Mouse (Mus musculus) embryonic fibroblast, embryonic 13.5 days (primary cell): ENCODE results near the gene Mylip. TPM values are rescaled to one million over a fixed set of nuclear protein-coding genes. Genes with fewer than 3 reads are reported as not detected.
A peak's percentile ranks its signal among the peaks of the same experiment; 100 is the strongest.

Source experiments
- H3K27ac ChIP-seq: 2 replicates; pipeline ENCODE4 v1.5.1; 2012; ENCODE audit warnings: low read length, control low read depth, inconsistent platforms; ENCODE audit not compliant: insufficient read depth
- H3K4me1 ChIP-seq: 2 replicates; pipeline ENCODE4 v1.6.1; 2011; ENCODE audit warnings: low read length; ENCODE audit not compliant: control insufficient read depth, insufficient read depth
- H3K4me3 ChIP-seq: 2 replicates; pipeline ENCODE4 v1.5.1; 2011; ENCODE audit warnings: mild to moderate bottlenecking, control low read depth, low read length; ENCODE audit not compliant: insufficient read depth
- CTCF ChIP-seq: IDR thresholded peaks from 2 replicates; pipeline ENCODE4 v1.5.1; 2011; ENCODE audit warnings: mild to moderate bottlenecking, control low read depth, low read length, moderate library complexity, borderline replicate concordance; ENCODE audit not compliant: insufficient read depth
- POLR2A ChIP-seq: IDR thresholded peaks from 2 replicates; pipeline ENCODE4 v1.6.1; 2011; ENCODE audit warnings: low read depth, mild to moderate bottlenecking, control low read depth, low read length, moderate library complexity
- polyA plus RNA-seq: library from polyadenylated mRNA; stranded (reverse); fragments of >200 nt; gene quantifications from 2 replicates; pipeline ENCODE4 v1.2.4, GENCODE M21; 2011; ENCODE audit warnings: low read depth; ENCODE audit not compliant: missing spikeins, insufficient read length

Mylip gene
- polyA plus RNA-seq, 1 experiment = 37.5 TPM

DNA sequence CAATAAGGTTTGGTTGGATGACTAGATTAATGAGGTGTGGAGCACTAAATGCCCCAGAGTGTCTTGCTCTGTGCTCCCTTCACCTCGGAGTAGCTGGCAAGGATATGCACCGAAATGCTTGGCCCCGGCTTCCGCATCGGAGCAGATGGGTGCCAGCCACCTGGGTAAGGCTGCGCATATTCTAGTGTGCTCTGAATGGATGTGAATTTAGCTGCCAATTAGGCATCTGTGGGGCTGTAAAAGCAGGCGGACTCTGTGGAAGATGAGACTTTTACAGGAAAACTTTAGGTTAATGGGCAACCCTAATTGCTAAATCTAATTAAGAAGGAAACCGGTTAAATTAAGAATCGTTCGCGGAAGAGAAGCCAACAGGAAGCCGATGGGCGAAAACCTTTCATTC lies 32.7 kb downstream of the Mylip start:
- Histone ChIP-seq H3K27ac (no peak overlapping the region), H3K4me1 (peaks cover 8% of the 10 kb centered on the region), H3K4me3 (no peak overlapping the region)
- TF ChIP-seq POLR2A (no peak), CTCF (no peak)

DNA sequence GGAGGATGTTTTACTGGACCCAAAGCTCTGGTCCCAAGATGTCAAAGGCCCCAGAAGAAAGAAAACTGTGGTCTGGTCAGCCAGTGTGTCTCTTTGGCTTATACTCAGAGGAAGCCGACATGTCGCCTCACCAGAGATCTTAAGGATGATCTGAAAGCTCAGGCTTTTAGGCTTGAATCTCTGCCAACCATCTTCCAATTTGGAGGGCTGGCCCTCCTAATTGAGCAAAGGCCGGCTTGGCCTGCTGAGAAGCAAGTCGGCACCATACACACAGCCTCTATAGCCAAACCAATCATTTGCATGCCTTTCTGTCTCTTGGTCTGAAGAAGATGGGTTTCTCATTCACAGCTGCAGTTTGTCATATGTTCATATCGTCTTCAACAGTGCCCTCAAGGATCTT lies 33.2 kb downstream of the Mylip start:
- Histone ChIP-seq H3K4me1 (peaks cover 8% of the 10 kb centered on the region), H3K27ac (no peak overlapping the region), H3K4me3 (no peak overlapping the region)
- no peak for TF ChIP-seq POLR2A
- TF ChIP-seq CTCF = no peak

DNA sequence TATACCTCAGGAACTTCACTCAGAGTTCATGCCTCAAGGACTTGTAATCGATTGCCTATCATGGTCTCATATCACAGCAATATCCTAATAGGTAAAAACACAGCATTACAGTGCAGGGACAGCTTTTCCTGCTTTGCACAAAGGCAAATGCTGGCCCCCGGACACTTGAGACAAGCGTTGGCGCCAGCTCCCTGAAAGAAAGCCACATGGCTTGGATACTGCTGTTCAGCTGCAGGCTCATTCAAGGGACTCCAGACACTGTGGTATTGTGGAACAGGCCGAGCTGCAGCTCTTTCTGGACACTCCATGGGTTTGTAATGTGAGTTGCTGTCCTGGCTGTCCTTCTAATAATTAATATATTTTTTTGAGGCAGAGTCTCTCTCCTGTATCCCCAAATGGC lies 34.4 kb downstream of the Mylip start:
- peaks cover 4% of the 10 kb centered on the region for H3K4me1 ChIP-seq
- no peak overlapping the region for H3K27ac ChIP-seq
- H3K4me3 ChIP-seq = no peak overlapping the region
- TF ChIP-seq POLR2A (no peak), CTCF (no peak)

DNA sequence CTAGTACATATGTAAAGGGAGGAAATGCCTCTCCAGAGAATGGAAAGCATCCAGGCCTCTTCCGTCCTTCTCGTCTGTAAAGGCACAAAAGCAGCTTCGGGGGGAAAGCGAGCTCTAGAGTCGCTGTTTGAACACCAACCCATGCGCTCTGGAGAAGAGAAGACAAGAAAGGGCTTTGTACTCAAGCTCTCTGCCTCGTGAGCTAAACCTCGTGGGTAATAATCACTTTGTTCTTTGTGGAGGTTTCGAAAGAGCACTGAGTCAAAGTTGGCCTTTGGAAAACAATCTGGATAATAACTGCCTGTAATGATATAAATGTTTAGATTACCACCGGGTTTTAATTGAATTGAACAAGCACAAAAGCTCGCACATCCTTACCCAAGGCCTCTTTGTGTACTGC lies 39.7 kb downstream of the Mylip start:
- TF ChIP-seq POLR2A (no peak), CTCF (no peak)
- Histone ChIP-seq H3K4me1 (peaks cover 3% of the 10 kb centered on the region; the same call in 1 of the 2 replicates), H3K4me3 (no peak overlapping the region), H3K27ac (0 out of 2 replicates have a peak overlapping the region, but pooled peaks have one; percentile 2)

DNA sequence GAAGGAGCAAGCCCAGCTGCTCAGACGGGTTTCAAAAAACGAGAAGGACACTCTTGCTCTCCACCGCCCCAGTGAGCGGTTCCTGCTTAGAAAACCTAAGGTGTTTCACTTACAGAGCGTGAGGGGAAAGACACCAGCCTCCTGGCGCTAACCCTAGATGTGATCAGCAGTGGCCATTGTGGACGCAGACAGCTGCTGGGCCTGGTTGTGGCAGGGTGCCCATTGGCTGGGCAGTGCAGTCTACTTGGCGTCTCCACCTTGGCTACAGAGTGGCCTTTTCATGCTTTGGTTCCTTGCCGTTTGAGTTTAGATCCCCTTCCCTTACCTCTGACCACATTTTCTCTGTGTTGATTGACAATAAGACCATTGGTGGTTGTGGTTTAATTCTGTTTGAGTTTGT lies 47.6 kb downstream of the Mylip start:
- Histone ChIP-seq H3K4me1 (no peaks in the 10 kb centered on the region), H3K4me3 (no peak overlapping the region), H3K27ac (no peak overlapping the region)
- no peak for TF ChIP-seq CTCF

DNA sequence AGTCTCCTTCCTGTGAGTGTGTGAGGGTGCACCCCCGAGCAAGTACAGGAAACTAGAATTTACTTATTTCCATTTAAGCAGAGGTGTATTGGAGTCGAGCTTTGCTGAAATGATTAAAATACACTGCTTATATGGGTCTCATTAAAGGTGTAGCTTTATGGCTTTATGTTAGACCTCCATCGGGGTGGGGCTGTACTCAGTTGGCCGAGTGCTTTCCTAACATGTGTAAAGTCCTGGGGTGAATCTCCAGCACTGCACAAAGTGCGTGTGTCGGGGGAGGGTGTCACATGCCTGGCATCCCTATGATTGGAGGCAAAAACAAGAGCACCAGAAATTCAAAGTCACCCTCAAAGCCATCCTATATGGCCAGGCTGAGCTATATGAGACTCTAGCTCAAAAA lies 49.3 kb downstream of the Mylip start:
- no peak overlapping the region for H3K4me3 ChIP-seq
- TF ChIP-seq POLR2A = no peak
- TF ChIP-seq CTCF = no peak
- no peak overlapping the region for H3K27ac ChIP-seq
- no peaks in the 10 kb centered on the region for H3K4me1 ChIP-seq

DNA sequence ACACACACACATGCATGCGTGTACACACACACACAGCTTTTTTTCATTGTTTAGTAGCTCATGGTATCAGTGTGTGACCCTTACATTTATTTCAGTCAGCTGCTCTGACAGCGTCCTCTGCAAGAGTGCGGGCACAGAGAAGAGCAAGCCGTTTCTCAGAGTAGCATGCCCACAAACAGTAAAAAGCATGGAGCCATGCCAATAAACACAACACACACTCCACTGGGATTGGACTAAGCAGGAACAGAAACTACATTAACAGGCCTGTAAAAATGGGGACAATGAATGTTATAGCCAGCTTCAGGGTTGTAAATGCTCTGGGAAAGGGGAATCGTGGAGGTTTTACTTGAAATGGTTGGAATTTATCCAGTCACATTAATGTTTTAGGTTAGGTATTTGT lies 50.7 kb downstream of the Mylip start:
- TF ChIP-seq CTCF = no peak
- TF ChIP-seq POLR2A = no peak
- H3K4me1 ChIP-seq = no peaks in the 10 kb centered on the region
- H3K4me3 ChIP-seq = no peak overlapping the region
- no peak overlapping the region for H3K27ac ChIP-seq

DNA sequence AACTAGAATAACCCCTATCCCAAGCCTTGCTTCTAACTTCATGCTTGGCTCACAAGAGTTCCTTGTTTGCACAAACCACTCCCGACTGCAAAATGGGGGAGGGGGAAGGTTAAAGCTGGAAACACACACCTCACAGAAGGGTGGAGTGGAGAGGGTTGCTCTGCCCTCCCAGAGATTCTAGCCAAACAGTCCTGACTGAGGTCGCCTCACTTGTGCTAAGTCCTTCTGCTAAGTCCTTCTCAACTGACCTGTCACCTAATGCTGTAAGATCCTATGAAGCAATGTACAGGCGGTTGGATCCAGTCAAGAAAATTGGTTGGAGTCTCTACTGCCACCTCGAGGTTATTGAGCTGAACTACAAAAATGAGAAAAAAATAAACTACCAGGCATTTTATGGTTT lies 52.9 kb downstream of the Mylip start:
- H3K4me3 ChIP-seq = no peak overlapping the region
- no peak for TF ChIP-seq CTCF
- no peak for TF ChIP-seq POLR2A
- no peaks in the 10 kb centered on the region for H3K4me1 ChIP-seq
- no peak overlapping the region for H3K27ac ChIP-seq

DNA sequence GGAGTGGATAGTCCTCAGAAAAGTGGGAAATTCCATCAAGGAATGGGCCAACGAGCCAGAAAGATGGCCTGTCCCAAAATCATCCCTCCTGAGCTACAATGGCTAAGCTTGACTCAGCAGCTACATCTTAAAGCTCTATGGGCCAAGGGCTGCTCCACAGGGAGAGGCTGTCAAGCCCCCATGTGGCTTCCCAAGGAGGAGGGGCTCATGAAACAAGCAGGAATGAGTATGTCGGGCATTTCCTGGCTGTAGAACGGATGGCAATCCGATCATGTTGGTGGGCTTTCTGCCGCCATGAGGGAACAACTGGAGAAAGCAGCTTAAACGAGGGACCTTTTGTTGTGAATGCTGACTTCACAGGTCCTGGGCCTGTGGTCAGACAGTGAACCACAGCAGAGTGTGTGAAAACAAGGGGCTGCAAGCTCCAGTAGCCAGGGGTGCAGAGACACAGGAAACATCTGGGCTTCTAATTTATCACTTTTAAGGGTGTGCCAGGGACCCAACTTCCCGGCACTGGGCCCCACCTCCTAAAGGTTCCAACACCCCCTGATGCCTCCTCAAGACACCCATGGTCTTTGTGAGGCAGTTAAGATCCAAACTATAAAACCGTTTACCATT lies 53.5 kb downstream of the Mylip start:
- H3K4me1 ChIP-seq = no peaks in the 10 kb centered on the region
- H3K27ac ChIP-seq = no peak overlapping the region
- no peak overlapping the region for H3K4me3 ChIP-seq
- TF ChIP-seq CTCF (no peak), POLR2A (no peak)

DNA sequence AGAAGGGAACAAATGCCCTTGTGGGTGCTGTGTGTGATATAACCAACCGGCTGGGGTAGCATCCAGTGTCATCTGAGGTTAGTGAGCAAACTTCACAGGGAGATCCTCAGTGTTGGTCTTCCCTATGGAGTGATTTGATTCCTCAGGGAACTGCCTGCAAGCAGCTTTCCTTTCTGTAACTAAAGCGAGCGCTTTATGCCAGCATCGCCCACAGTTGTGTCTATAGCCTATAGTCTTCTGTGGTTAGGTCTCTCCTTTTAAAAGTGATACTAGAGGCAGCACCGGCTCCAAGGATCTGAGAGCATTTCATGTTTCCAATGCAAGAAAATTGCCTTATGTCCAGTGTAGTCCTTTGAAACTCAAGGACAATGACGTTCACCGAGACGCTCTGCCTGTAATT lies 54.7 kb downstream of the Mylip start:
- Histone ChIP-seq H3K4me1 (no peaks in the 10 kb centered on the region), H3K27ac (no peak overlapping the region)

DNA sequence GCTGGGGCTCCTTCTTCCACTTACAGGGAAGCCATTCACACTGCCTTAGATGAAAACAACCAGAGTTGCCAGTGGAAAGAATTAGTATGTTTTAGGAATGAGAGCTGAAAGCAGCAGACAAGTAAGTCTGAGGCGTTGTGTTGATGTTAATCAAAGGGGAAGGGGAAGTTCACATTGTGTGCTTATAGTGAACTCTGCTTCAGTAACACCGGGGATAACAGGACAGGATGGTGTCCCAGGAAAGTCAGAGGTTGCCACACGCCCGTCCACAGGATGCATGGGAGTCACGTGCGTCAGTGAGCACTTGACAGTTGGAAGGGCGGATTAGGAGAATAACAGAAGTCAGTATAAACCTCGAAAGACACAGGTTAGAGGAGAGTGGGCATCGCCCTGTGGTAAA lies 55.1 kb downstream of the Mylip start:
- Histone ChIP-seq H3K4me3 (no peak overlapping the region), H3K27ac (no peak overlapping the region), H3K4me1 (no peaks in the 10 kb centered on the region)
- TF ChIP-seq CTCF (no peak), POLR2A (no peak)

More for the DNA sequence above, 54.7 kb downstream of the Mylip start:
- TF ChIP-seq CTCF (no peak), POLR2A (no peak)
- no peak overlapping the region for H3K4me3 ChIP-seq
